Mouse (Mus musculus): ENCODE data around the gene Phospho2. TPM values are rescaled to one million over a fixed set of nuclear protein-coding genes. Genes with fewer than 3 reads are reported as not detected.

Gene Phospho2
- 33.1 and 35.4 TPM in 2 replicates for polyA plus RNA-seq (2016; fragmentation: Nextera tagmentation; extraction: Ambion mirVana)

GRCm38 (mm10) chr2:69789429-69790069 is at the start of gene Phospho2, which contains the start of gene Ccdc173:
Gene Phospho2 (plus strand): TSS chr2:69789623.
Gene Ccdc173 (minus strand): TSS chr2:69789575.
- H3K36me3 ChIP-seq (replicated peaks) = peaks cover 15% of the 10 kb centered on the region
- peak within 1 kb of the TSS; percentile 71 for H3K4me3 ChIP-seq (replicated peaks)
- WGBS = 1% methylated on average over 48 of the region's 48 CpGs
- H3K4me1 ChIP-seq = peaks cover 17% of the 10 kb centered on the region
- peak within 1 kb of the TSS; percentile 88 for H3K27ac ChIP-seq
- peak within 1 kb of the TSS; percentile 78 for H3K9ac ChIP-seq
- H3K9me3 ChIP-seq = no peaks in the 10 kb centered on the region
- no peaks in the 10 kb centered on the region for H3K27me3 ChIP-seq
- peak within 1 kb of the TSS; percentile 84 for H3K4me2 ChIP-seq
- peak; percentile 95 for ATAC-seq (ENCODE audit: low FRiP score)

GRCm38 (mm10) chr2:69745091-69745490 is 44.3 kb upstream of the Phospho2 start:
- H3K4me2 ChIP-seq = no peak overlapping the region
- WGBS = 95% methylated on average over 1 of the region's 1 CpGs
- H3K36me3 ChIP-seq (replicated peaks) = peaks cover 65% of the 10 kb centered on the region
- H3K27me3 ChIP-seq = no peaks in the 10 kb centered on the region
- H3K4me1 ChIP-seq = no peaks in the 10 kb centered on the region
- no peak for ATAC-seq (ENCODE audit: low FRiP score)
- H3K9me3 ChIP-seq = no peaks in the 10 kb centered on the region
- H3K9ac ChIP-seq = no peak overlapping the region
- H3K4me3 ChIP-seq (replicated peaks) = no peak overlapping the region
- H3K27ac ChIP-seq = no peak overlapping the region

GRCm38 (mm10) chr2:69760980-69761379 is 28.4 kb upstream of the Phospho2 start:
- H3K9ac ChIP-seq = no peak overlapping the region
- no peaks in the 10 kb centered on the region for H3K27me3 ChIP-seq
- H3K9me3 ChIP-seq = no peaks in the 10 kb centered on the region
- H3K27ac ChIP-seq = no peak overlapping the region
- no peak for ATAC-seq (ENCODE audit: low FRiP score)
- H3K4me3 ChIP-seq (replicated peaks) = no peak overlapping the region
- H3K36me3 ChIP-seq (replicated peaks) = no peaks in the 10 kb centered on the region
- H3K4me1 ChIP-seq = peaks cover 3% of the 10 kb centered on the region; the same call in 1 of the 2 replicates
- WGBS = 57% methylated on average over 5 of the region's 5 CpGs
- H3K4me2 ChIP-seq = no peak overlapping the region

- no peaks in the 10 kb centered on the region for H3K9me3 ChIP-seq
- H3K4me3 ChIP-seq (replicated peaks) = no peak overlapping the region
- ATAC-seq (ENCODE audit: low FRiP score) = no peak
- no peaks in the 10 kb centered on the region for H3K27me3 ChIP-seq
- H3K4me2 ChIP-seq = no peak overlapping the region
- no peak overlapping the region for H3K9ac ChIP-seq
- peaks cover 3% of the 10 kb centered on the region; the same call in 1 of the 2 replicates for H3K4me1 ChIP-seq
- no peaks in the 10 kb centered on the region for H3K36me3 ChIP-seq (replicated peaks)
- WGBS = 83% methylated on average over 4 of the region's 4 CpGs
- H3K27ac ChIP-seq = no peak overlapping the region
Measured at GRCm38 (mm10) chr2:69763340-69763739, 26.1 kb upstream of the Phospho2 start.

- WGBS = 94% methylated on average over 1 of the region's 1 CpGs
Measured at GRCm38 (mm10) chr2:69764716-69765115, 24.7 kb upstream of the Phospho2 start.

GRCm38 (mm10) chr2:69773331-69773730 is 16.1 kb upstream of the Phospho2 start:
- H3K27ac ChIP-seq = no peak overlapping the region
- no peak overlapping the region for H3K4me2 ChIP-seq
- H3K9ac ChIP-seq = no peak overlapping the region
- 97% methylated on average over 3 of the region's 3 CpGs for WGBS
- no peaks in the 10 kb centered on the region for H3K27me3 ChIP-seq
- no peak for ATAC-seq (ENCODE audit: low FRiP score)
- no peak overlapping the region for H3K4me3 ChIP-seq (replicated peaks)
- H3K4me1 ChIP-seq = no peaks in the 10 kb centered on the region
- peaks cover 12% of the 10 kb centered on the region for H3K36me3 ChIP-seq (replicated peaks)
- no peaks in the 10 kb centered on the region for H3K9me3 ChIP-seq

More at GRCm38 (mm10) chr2:69764716-69765115, 24.7 kb upstream of the Phospho2 start:
- Histone ChIP-seq H3K9me3 (no peaks in the 10 kb centered on the region), H3K4me1 (peaks cover 3% of the 10 kb centered on the region; the same call in 1 of the 2 replicates), H3K4me3 (replicated peaks) (no peak overlapping the region), H3K36me3 (replicated peaks) (no peaks in the 10 kb centered on the region), H3K27ac (no peak overlapping the region), H3K27me3 (no peaks in the 10 kb centered on the region), H3K4me2 (no peak overlapping the region), H3K9ac (no peak overlapping the region)
- no peak for ATAC-seq (ENCODE audit: low FRiP score)

GRCm38 (mm10) chr2:69777985-69778835 is 11.2 kb upstream of the Phospho2 start:
- Histone ChIP-seq H3K9me3 (no peaks in the 10 kb centered on the region), H3K36me3 (replicated peaks) (peaks cover 21% of the 10 kb centered on the region), H3K4me3 (replicated peaks) (no peak overlapping the region), H3K27ac (no peak overlapping the region), H3K9ac (no peak overlapping the region), H3K4me1 (no peaks in the 10 kb centered on the region), H3K27me3 (no peaks in the 10 kb centered on the region), H3K4me2 (no peak overlapping the region)
- WGBS = 79% methylated on average over 7 of the region's 7 CpGs
- ATAC-seq (ENCODE audit: low FRiP score) = no peak

GRCm38 (mm10) chr2:69778836-69779177 is 10.6 kb upstream of the Phospho2 start:
- Histone ChIP-seq H3K4me3 (replicated peaks) (no peak overlapping the region), H3K9ac (no peak overlapping the region), H3K9me3 (no peaks in the 10 kb centered on the region), H3K36me3 (replicated peaks) (peaks cover 19% of the 10 kb centered on the region), H3K4me1 (no peaks in the 10 kb centered on the region), H3K27ac (no peak overlapping the region), H3K27me3 (no peaks in the 10 kb centered on the region), H3K4me2 (no peak overlapping the region)
- WGBS = 45% methylated on average over 5 of the region's 5 CpGs
- ATAC-seq (ENCODE audit: low FRiP score) = no peak

GRCm38 (mm10) chr2:69788974-69789373 is 449 bp upstream of the Phospho2 start:
- Histone ChIP-seq H3K36me3 (replicated peaks) (peaks cover 18% of the 10 kb centered on the region), H3K4me1 (peaks cover 17% of the 10 kb centered on the region), H3K4me2 (peak overlapping the region; percentile 84), H3K9ac (peak overlapping the region; percentile 78), H3K27me3 (no peaks in the 10 kb centered on the region), H3K4me3 (replicated peaks) (peak overlapping the region; percentile 71), H3K9me3 (no peaks in the 10 kb centered on the region), H3K27ac (peak overlapping the region; percentile 88)
- WGBS = 28% methylated on average over 9 of the region's 9 CpGs
- peak; percentile 43 for ATAC-seq (ENCODE audit: low FRiP score)

GRCm38 (mm10) chr2:69790285-69790684 is 862 bp downstream of the Phospho2 start:
- Histone ChIP-seq H3K4me1 (peaks cover 17% of the 10 kb centered on the region), H3K9me3 (no peaks in the 10 kb centered on the region), H3K4me3 (replicated peaks) (peak overlapping the region; percentile 71), H3K4me2 (peak overlapping the region; percentile 84), H3K9ac (peak overlapping the region; percentile 78; the same call in 1 of the 2 replicates), H3K27me3 (no peaks in the 10 kb centered on the region), H3K36me3 (replicated peaks) (peaks cover 22% of the 10 kb centered on the region), H3K27ac (no peak overlapping the region)
- ATAC-seq (ENCODE audit: low FRiP score) = peak; percentile 51
- WGBS = 3% methylated on average over 10 of the region's 10 CpGs

GRCm38 (mm10) chr2:69790722-69791121 is 1.3 kb downstream of the Phospho2 start:
- no peak overlapping the region for H3K27ac ChIP-seq
- 77% methylated on average over 4 of the region's 4 CpGs for WGBS
- no peak overlapping the region for H3K9ac ChIP-seq
- peaks cover 17% of the 10 kb centered on the region for H3K4me1 ChIP-seq
- peak overlapping the region; percentile 84 for H3K4me2 ChIP-seq
- H3K36me3 ChIP-seq (replicated peaks) = peaks cover 27% of the 10 kb centered on the region
- no peak for ATAC-seq (ENCODE audit: low FRiP score)
- peak overlapping the region; percentile 71; the same call in 1 of the 2 replicates for H3K4me3 ChIP-seq (replicated peaks)
- no peaks in the 10 kb centered on the region for H3K9me3 ChIP-seq
- H3K27me3 ChIP-seq = no peaks in the 10 kb centered on the region

GRCm38 (mm10) chr2:69802911-69803312 is 13.5 kb downstream of the Phospho2 start:
- ATAC-seq (ENCODE audit: low FRiP score) = no peak
- WGBS = 65% methylated on average over 5 of the region's 5 CpGs

More at GRCm38 (mm10) chr2:69802911-69803312, 13.5 kb downstream of the Phospho2 start:
- Histone ChIP-seq H3K4me1 (no peaks in the 10 kb centered on the region), H3K4me2 (no peak overlapping the region), H3K4me3 (replicated peaks) (no peak overlapping the region), H3K27me3 (no peaks in the 10 kb centered on the region), H3K9ac (no peak overlapping the region), H3K27ac (no peak overlapping the region), H3K36me3 (replicated peaks) (no peaks in the 10 kb centered on the region), H3K9me3 (no peaks in the 10 kb centered on the region)
